Mouse (Mus musculus) C2C12 (cell line): ENCODE results near the gene Arhgap24.

Source experiments
- CEBPB ChIP-seq: IDR thresholded peaks from one replicate; pipeline ENCODE4 v1.6.1; 2011; ENCODE audit warnings: low read depth, mild to moderate bottlenecking, control low read depth, moderate library complexity
- CTCF ChIP-seq: IDR thresholded peaks from one replicate; pipeline ENCODE4 v1.5.1; 2011; ENCODE audit not compliant: control insufficient read depth, insufficient read depth, insufficient read length
- FOSL1 ChIP-seq: IDR thresholded peaks from one replicate; pipeline ENCODE4 v1.8.0; 2011; ENCODE audit warnings: mild to moderate bottlenecking, low read length; ENCODE audit not compliant: poor library complexity, insufficient read depth, severe bottlenecking
- MAX ChIP-seq: IDR thresholded peaks from one replicate; pipeline ENCODE4 v1.6.1; 2011; ENCODE audit warnings: mild to moderate bottlenecking, control low read depth
- MYOD1 ChIP-seq: IDR thresholded peaks from one replicate; pipeline ENCODE4 v1.6.1; 2011; ENCODE audit warnings: low read depth; ENCODE audit not compliant: control insufficient read depth, insufficient read length
- USF1 ChIP-seq: IDR thresholded peaks from one replicate; pipeline ENCODE4 v1.6.1; 2011; ENCODE audit warnings: low read depth, mild to moderate bottlenecking, control low read depth, moderate library complexity

- no peak for TF ChIP-seq CTCF
- TF ChIP-seq CEBPB, result no peak
- no peak for TF ChIP-seq USF1
- no peak for TF ChIP-seq FOSL1
- TF ChIP-seq MAX, result no peak
- no peak for TF ChIP-seq MYOD1
Measured at GRCm38 (mm10) chr5:102677176-102677575, 196.0 kb downstream of the Arhgap24 start.
